7 mouse cellular contexts compared by ENCODE assay signal in genomic region chr15:42056772-42057171, GRCm38 (mm10).
DNase-seq lines count a peak whose midpoint lies in the region.

No protein-coding gene starts in this region.

- DNase-seq in ovary, postnatal 14 days (ENCODE audit: low spot score), result peak; percentile 16
- DNase-seq in ovary, postnatal 10 days (ENCODE audit: low spot score), result no peak
- DNase-seq in gastrocnemius, postnatal 10 days, result peak; percentile 31
- DNase-seq in layer of hippocampus, adult 9-11 months, result peak; percentile 34
- peak; percentile 3 for DNase-seq in right cerebral cortex, postnatal 4 days
- no peak for DNase-seq in MN1 (ENCODE audit: low spot score)
- DNase-seq in spleen, postnatal 14 days (ENCODE audit: low spot score in 2 of 2), result no peak

Comparison
In these comparisons a context has a peak if more than half of its experiments do, and no peak if none do; other contexts are left out.
1. DNase-seq: peak in ovary, postnatal 14 days (single experiment), gastrocnemius, postnatal 10 days (single experiment), layer of hippocampus, adult 9-11 months (single experiment) and right cerebral cortex, postnatal 4 days (single experiment); none in ovary, postnatal 10 days (single experiment), MN1 (single experiment) and spleen, postnatal 14 days (0 of 2).